Mouse (Mus musculus) limb, embryonic 10.5 days (tissue): Measurements from ENCODE around the gene Chrng. TPM values are rescaled to one million over a fixed set of nuclear protein-coding genes. Genes with fewer than 3 reads are reported as not detected.

Experiments
- DNase-seq: peaks from one replicate; pipeline ENCODE4 v3.0.0-alpha.2; 2017; ENCODE audit warnings: low spot score
- H3K27ac ChIP-seq: fragments of 300-500 bp; sonication (generic); 2 replicates; pipeline ENCODE4 v1.5.1; 2016; ENCODE audit warnings: mild to moderate bottlenecking
- H3K27me3 ChIP-seq: fragments of 300-500 bp; sonication (generic); 2 replicates; pipeline ENCODE4 v1.6.1; 2016; ENCODE audit warnings: low read depth, mild to moderate bottlenecking; ENCODE audit not compliant: poor library complexity, severe bottlenecking
- H3K36me3 ChIP-seq: fragments of 300-500 bp; sonication (generic); 2 replicates; pipeline ENCODE4 v1.6.1; 2016; ENCODE audit warnings: mild to moderate bottlenecking, moderate library complexity
- H3K4me1 ChIP-seq: fragments of 300-500 bp; sonication (generic); 2 replicates; pipeline ENCODE4 v1.6.1; 2016
- H3K4me3 ChIP-seq: fragments of 300-500 bp; sonication (generic); 2 replicates; pipeline ENCODE4 v1.5.1; 2016; ENCODE audit warnings: mild to moderate bottlenecking, moderate library complexity
- H3K9me3 ChIP-seq: fragments of 300-500 bp; sonication (generic); replicated peaks from 2 replicates; pipeline ENCODE4 v1.6.1; 2016; ENCODE audit warnings: mild to moderate bottlenecking
- WGBS: fragments of 180-500 bp; shearing (Covaris S2); methylation state at CpG from one replicate; pipeline ENCODE4 v1.1.7; 2016; 5-methylcytosine and 5-hydroxymethylcytosine counted together
- polyA plus RNA-seq: library from polyadenylated mRNA; unstranded; fragments of >200 nt; fragmentation: Nextera tagmentation; extraction: Ambion mirVana; gene quantifications from 2 replicates; pipeline ENCODE4 v1.2.1, GENCODE M21; 2016

Gene Chrng
- polyA plus RNA-seq, 1 experiment from 2014 or later, result 0.81 TPM

- DNase-seq, result no peak
- no peak overlapping the region for H3K4me3 ChIP-seq
- H3K27me3 ChIP-seq, result no peaks in the 10 kb centered on the region
- H3K9me3 ChIP-seq, result no peaks in the 10 kb centered on the region
- 89% methylated on average over 8 of the region's 8 CpGs for WGBS
- H3K36me3 ChIP-seq, result peaks cover 19% of the 10 kb centered on the region
- no peak overlapping the region for H3K27ac ChIP-seq
- H3K4me1 ChIP-seq, result peaks cover 3% of the 10 kb centered on the region; the same call in 1 of the 2 replicates
These were observed 38.6 kb downstream of the Chrng start for GRCm38 (mm10) chr1:87243021-87243420.

DNA sequence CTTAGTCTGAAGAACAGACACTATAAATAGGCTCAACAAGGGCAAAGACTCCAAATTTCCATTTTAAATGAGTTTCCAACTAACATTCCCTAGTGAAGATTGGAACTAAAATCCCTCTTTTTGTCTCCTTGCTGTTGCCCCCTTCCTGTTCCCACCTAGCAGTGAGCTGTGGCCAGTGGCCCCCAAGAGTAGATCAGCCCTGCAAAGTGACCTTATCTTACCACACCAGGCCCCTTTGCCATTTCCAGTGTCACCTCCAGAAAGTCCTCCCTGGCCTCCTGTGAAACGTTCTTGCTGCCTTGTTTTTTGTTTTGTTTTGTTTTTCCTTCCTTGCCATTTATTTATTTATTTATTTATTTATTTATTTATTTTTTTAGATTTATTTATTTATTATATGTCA lies 41.0 kb downstream of the Chrng start:
- 41% methylated on average over 1 of the region's 1 CpGs for WGBS
- peaks cover 3% of the 10 kb centered on the region; the same call in 1 of the 2 replicates for H3K4me1 ChIP-seq
- no peaks in the 10 kb centered on the region for H3K27me3 ChIP-seq

GRCm38 (mm10) chr1:87245929-87246815 lies 41.7 kb downstream of the Chrng start:
- no peaks in the 10 kb centered on the region for H3K27me3 ChIP-seq
- H3K9me3 ChIP-seq, result no peaks in the 10 kb centered on the region
- 26% methylated on average over 22 of the region's 22 CpGs for WGBS
- no peaks in the 10 kb centered on the region for H3K36me3 ChIP-seq
- H3K4me1 ChIP-seq, result peaks cover 3% of the 10 kb centered on the region; the same call in 1 of the 2 replicates
- H3K27ac ChIP-seq, result no peak overlapping the region
- 0 out of 2 replicates have a peak overlapping the region, but pooled peaks have one; percentile 17 for H3K4me3 ChIP-seq
- DNase-seq, result peak; percentile 93

More for the DNA sequence above, 41.0 kb downstream of the Chrng start:
- Histone ChIP-seq H3K4me3 (no peak overlapping the region), H3K36me3 (no peaks in the 10 kb centered on the region), H3K27ac (no peak overlapping the region), H3K9me3 (no peaks in the 10 kb centered on the region)
- DNase-seq, result no peak

DNA sequence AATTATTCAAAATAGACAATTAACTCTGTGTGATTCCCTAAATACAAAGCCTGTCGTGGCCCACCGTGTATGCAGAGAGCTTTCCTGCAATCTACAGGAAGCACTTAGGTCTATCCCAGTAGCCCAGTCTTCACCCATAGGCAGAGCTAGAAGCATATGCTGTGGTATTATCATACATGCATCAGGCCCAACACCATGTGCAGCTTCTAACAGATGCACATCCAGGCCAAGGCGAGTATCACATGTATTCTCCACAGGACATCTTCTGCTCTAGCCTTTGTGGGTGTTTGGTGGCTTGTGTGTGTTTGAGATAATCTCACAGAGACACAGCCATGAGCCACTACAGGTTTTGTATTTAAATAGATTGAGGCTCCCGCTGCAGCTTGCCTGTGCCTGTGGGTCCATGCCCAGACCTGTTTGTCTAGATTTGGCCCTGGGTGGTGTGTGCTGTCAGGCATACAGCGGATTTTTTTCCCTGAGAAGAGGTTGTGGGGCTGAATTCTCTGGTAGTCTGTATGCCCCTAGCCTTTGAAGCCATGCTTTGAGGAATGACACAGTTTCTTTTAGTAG lies 47.7 kb downstream of the Chrng start:
- Histone ChIP-seq H3K27me3 (peaks cover 3% of the 10 kb centered on the region; the same call in 1 of the 2 replicates), H3K4me1 (no peaks in the 10 kb centered on the region), H3K4me3 (no peak overlapping the region), H3K27ac (no peak overlapping the region), H3K9me3 (no peaks in the 10 kb centered on the region), H3K36me3 (no peaks in the 10 kb centered on the region)
- WGBS, result 67% methylated on average over 5 of the region's 5 CpGs
- DNase-seq, result no peak

- Histone ChIP-seq H3K36me3 (no peaks in the 10 kb centered on the region), H3K4me1 (peaks cover 6% of the 10 kb centered on the region), H3K27me3 (peaks cover 34% of the 10 kb centered on the region), H3K27ac (no peak overlapping the region), H3K4me3 (no peak overlapping the region), H3K9me3 (no peaks in the 10 kb centered on the region)
- 70% methylated on average over 4 of the region's 4 CpGs for WGBS
- no peak for DNase-seq
These were observed 50.7 kb downstream of the Chrng start for GRCm38 (mm10) chr1:87255173-87255572.

DNA sequence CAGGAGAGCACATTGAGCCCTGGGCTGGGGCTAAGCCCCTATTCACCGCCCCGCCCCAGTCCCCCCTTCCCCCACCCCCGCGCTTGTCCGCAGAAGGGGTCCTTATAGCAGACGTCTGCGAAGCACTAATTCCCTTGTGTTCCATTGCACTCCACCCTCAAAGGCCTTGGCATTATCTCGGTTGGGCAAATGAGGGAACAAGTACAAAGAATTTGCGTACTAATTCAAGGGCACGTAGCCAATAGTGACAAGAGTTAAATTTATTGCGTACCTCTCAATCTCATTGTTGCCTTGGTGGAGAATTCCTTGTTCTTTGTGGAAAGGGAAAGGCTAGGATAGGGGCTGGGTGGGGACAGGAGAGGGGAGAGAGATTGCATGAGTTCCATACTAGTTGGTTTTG lies 53.2 kb downstream of the Chrng start:
- no peaks in the 10 kb centered on the region for H3K36me3 ChIP-seq
- H3K4me3 ChIP-seq, result no peak overlapping the region
- no peak for DNase-seq
- H3K4me1 ChIP-seq, result peaks cover 6% of the 10 kb centered on the region
- WGBS, result 21% methylated on average over 11 of the region's 11 CpGs
- no peaks in the 10 kb centered on the region for H3K9me3 ChIP-seq
- H3K27ac ChIP-seq, result no peak overlapping the region
- peaks cover 58% of the 10 kb centered on the region for H3K27me3 ChIP-seq

DNA sequence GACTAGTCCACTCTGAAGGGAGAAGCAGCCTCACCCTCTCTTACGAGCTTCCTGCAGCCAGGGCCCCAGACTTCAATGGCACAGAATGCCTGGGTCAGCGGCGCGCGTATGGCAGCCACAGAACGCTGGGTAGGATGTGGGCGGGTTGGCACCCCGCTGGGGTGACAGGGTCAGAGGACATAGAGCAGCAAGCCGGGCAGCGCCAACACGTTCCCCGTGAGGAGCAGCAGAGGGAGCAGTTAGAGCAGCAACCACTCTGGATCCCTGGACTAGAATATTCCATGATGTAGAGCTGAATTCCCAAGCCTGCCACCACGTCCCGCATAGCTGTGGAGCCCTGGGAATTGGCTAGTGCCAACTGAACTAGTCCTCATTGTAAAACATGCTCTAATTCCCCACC lies 54.0 kb downstream of the Chrng start:
- peaks cover 66% of the 10 kb centered on the region for H3K27me3 ChIP-seq
- peak; percentile 37 for DNase-seq
- no peaks in the 10 kb centered on the region for H3K36me3 ChIP-seq
- 17% methylated on average over 14 of the region's 14 CpGs for WGBS
- H3K27ac ChIP-seq, result no peak overlapping the region
- peaks cover 6% of the 10 kb centered on the region for H3K4me1 ChIP-seq
- H3K4me3 ChIP-seq, result no peak overlapping the region
- H3K9me3 ChIP-seq, result no peaks in the 10 kb centered on the region

- Histone ChIP-seq H3K4me1 (peaks cover 15% of the 10 kb centered on the region), H3K36me3 (no peaks in the 10 kb centered on the region), H3K9me3 (no peaks in the 10 kb centered on the region), H3K27ac (no peak overlapping the region), H3K4me3 (no peak overlapping the region), H3K27me3 (peaks cover 74% of the 10 kb centered on the region)
- no peak for DNase-seq
- 78% methylated on average over 2 of the region's 2 CpGs for WGBS
These were observed 54.9 kb downstream of the Chrng start for GRCm38 (mm10) chr1:87259316-87259715.

Other genes starting within 250 kb of the Chrng start
- not detected in 2 replicates for gene Alppl2, start 114.7 kb upstream of the Chrng start, polyA plus RNA-seq
- not detected in 2 replicates for gene Alpi, start 103.1 kb upstream of the Chrng start, polyA plus RNA-seq
- not detected in 2 replicates for gene Akp3, start 79.7 kb upstream of the Chrng start, polyA plus RNA-seq
- gene Ecel1, start 48.1 kb upstream of the Chrng start, polyA plus RNA-seq, result 0.11 TPM in 2 replicates
- 0.06 TPM in 1 of 2 replicates, not detected in the other for gene Prss56, start 21.3 kb upstream of the Chrng start, polyA plus RNA-seq
- gene Chrnd, start 14.1 kb upstream of the Chrng start, polyA plus RNA-seq, result 0.14 and 0.55 TPM in 2 replicates
- gene Eif4e2, start 9.3 kb downstream of the Chrng start, polyA plus RNA-seq, result 181 and 202 TPM in 2 replicates
- 0.10 and 0.11 TPM in 2 replicates for gene Efhd1, start 59.7 kb downstream of the Chrng start, polyA plus RNA-seq
- gene Gigyf2, start 122.3 kb downstream of the Chrng start, polyA plus RNA-seq, result 45.2 and 49.1 TPM in 2 replicates
- 0.65 and 0.71 TPM in 2 replicates for gene Kcnj13, start 190.1 kb downstream of the Chrng start, polyA plus RNA-seq